Mouse (Mus musculus) stomach, postnatal 0 days (tissue): ENCODE data around the gene Ddias.

Experiments
- CTCF ChIP-seq: IDR thresholded peaks from 2 replicates; pipeline ENCODE4 v1.5.1; 2016; ENCODE audit warnings: antibody characterized with exemption, low read depth, mild to moderate bottlenecking, moderate library complexity
- EP300 ChIP-seq: optimal IDR thresholded peaks from 2 replicates; pipeline ENCODE3; 2016; ENCODE audit warnings: antibody characterized with exemption

GRCm38 (mm10) chr7:92834391-92834790 is 39.7 kb downstream of the Ddias start:
- TF ChIP-seq CTCF (no peak), EP300 (no peak)
